Mouse (Mus musculus) gastrocnemius, postnatal 25 days (tissue): ENCODE measurements around the gene C2cd4c. TPM values are rescaled to one million over a fixed set of nuclear protein-coding genes. Genes with fewer than 3 reads are reported as not detected.

Experiments
- DNase-seq: peaks from one replicate; pipeline ENCODE4 v3.0.0; 2022
- total RNA-seq, 2 experiments: library from RNA; stranded (reverse); gene quantifications; 1 replicate in 1 of 2; 2 replicates in 1 of 2; pipeline ENCODE4 v1.2.3; 2021

Gene C2cd4c
- total RNA-seq, 2 experiments from 2014 or later = not detected

DNA sequence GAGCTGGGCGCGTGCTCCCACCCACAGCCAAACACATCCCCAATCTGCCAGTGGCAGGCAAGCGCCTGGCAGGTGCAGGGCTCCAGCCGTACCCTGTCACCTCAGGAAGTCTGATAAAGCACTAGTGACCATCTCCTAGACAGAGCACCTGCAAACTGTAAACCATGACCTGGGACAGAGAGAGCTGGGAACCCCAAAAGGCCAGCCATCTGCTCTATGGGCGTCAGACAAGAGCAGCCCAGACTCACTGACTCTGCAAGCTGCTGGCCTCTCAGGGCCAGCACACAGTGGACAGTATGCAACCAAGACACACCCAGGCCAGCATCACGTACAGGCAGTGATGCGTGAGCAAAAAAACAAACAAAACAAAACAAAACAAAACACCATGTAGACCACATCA, 34.9 kb downstream of the C2cd4c start:
- DNase-seq = no peak

DNA sequence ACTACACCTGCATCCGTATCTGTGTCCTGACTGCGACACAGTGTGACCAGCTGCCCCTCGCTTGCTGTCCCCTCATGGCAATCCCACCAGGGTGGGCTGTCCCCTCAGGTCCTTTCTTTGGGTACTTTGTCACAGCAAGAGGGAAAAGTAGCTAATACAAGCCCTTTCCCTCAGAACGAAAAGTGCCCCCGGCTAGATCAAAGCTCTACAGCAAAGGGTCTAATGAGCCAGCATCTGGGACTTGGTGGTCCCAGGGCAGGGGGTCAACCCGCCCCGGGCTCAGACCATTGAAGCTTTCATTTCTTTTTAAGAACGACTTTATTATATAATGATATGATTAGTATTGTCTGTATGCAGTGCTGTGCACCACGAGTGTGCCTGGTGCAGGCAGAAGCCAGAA, 35.5 kb downstream of the C2cd4c start:
- DNase-seq = no peak

DNA sequence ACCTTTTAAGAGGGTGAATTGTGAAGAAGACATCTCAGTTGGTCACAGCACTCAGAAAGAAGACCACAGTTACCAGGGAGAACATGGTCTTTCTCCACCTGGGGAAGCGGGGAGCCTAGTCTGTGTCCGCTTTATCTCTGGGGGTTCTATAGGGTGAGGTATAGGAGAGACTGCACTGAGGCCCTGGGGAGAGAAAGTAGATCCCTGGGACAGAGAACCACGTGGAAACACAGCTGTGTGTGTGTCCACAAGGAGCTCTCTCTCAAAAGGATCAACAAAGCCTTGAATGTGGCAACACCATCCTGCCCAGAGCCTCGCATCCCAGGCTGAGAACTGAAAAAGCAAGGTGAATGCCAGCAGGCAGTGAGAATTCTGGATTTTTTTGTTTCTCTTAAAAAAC, 36.4 kb downstream of the C2cd4c start:
- no peak for DNase-seq

DNA sequence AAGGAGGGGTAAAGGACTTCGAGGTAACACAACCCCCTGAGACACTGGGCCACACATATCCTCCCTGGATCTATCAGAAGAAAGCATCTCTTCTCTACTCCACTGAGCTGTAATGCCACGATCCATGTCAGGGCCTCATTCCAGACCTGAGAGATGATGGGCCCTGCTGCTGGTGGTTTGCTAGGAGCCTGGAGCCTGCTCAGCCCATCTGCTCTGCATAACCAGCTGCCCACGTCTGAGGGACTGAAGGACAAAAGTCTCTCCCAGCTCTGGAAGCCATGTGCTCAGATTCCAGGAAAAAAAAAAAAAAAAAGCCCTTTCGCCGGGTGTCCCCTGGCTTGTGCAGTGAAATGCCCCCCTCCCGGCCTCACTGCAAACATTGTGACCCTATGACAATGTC, 38.1 kb downstream of the C2cd4c start:
- no peak for DNase-seq

DNA sequence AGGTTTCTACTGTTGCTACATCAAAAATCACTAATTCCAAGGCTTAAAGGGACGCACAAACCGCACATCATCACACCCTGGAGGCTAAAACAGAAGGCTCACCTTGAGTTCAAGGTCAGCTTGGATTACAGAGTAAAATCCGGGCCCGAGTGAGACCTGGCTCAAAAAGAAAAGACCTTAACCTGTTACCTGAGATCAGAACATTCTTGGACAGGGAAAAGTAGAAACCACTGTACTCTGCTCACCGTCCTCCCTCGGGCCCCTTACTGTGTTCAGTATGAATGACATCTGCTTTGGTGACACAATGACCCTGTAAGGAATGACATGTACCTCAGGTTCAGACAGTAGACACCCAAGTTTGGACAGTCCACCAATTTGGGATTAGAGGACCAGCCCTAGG, 39.0 kb downstream of the C2cd4c start:
- no peak for DNase-seq

DNA sequence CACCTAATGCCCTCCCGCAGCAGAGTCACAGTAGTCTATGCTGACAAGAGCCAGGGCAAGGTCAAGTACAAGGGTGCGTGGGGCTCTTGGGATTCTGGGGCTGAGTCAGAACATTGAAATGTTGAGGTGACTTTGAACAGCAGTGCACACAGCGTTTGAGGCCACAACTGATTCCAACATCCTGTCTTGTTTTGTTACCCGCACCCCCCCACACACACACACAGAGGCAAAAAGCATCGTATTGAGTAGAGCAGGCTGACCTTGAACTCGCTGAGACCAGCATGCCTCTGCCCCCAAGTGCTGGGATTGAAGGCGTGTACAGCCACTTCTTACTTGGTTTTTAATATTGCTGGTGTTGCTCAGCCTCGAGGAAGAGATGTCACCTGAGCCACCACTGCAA, 39.5 kb downstream of the C2cd4c start:
- DNase-seq = no peak

DNA sequence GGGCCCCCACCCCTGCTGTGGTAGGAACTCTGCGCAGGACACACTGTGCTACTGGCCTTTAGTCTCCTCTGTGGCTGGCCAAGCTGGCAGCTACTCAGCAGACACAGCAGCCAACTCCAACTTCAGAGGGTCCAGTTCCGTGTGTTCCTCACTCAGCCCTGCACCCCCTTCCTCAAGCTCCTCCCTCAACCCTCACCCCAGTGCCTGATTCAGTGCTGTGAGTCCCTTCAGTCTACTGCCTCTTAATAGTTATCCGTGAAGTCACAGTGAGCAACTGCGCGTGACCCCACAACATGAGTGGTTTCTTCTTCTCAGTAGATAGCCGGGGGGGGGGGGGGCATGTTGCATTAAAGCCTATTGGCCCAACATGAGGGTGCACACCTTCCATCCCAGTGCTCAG, 40.2 kb downstream of the C2cd4c start:
- peak; percentile 3 for DNase-seq

DNA sequence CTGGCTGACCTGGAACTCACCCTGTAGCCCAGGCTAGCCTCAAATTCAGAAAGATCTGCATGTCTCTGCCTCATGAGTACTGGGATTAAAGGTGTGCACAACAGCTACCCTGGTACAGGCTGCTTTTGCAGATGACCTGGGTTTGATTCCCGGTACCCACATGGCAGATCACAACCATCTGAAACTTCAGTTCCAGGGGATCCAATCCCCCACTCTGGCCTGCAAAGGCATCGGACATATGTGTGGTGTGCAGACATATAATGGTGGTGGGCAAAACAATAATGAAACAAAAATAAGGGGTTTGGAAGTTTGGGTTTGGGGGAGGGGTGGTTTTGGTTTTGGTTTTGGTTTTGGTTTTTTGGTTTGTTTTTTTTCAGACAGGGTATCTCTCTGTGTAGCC, 42.5 kb downstream of the C2cd4c start:
- no peak for DNase-seq

DNA sequence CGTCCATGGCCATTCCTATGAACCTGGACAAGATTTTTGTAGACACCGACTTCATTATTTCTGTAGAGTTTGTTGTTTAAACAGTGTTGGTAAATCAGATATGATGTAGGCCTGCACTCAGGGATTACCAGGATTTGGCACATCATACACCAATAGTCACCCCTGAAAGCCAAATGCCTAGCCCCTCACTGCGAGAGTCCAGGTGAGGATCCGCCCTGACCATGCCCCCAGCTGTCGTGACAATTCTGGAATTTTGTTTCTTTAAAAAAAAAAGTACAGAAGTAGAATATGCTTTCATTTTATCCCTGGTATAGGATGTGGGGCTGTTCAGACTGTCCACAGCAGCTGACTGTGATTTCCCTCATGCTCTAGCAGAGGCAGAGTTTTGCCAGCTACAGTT, 43.9 kb downstream of the C2cd4c start:
- DNase-seq = no peak

DNA sequence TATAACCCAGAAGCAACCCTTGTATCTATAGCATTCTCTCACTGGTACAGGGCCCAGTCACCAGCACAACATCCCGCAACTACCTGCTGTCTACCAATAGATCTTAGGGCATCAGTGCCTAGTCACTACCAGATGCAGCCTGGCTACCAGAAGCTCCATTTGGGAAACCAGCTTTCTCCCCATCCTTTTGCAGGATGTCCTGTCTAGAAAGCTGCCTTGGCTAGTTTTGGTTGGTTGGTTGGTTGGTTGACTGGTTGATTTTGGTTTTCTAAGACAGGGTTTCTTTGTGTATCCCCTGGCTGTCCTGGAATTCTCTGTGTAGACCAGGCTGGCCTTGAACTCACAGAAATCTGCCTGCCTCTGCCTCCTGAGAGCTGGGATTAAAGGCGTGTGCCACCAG, 54.1 kb downstream of the C2cd4c start:
- DNase-seq = no peak

DNA sequence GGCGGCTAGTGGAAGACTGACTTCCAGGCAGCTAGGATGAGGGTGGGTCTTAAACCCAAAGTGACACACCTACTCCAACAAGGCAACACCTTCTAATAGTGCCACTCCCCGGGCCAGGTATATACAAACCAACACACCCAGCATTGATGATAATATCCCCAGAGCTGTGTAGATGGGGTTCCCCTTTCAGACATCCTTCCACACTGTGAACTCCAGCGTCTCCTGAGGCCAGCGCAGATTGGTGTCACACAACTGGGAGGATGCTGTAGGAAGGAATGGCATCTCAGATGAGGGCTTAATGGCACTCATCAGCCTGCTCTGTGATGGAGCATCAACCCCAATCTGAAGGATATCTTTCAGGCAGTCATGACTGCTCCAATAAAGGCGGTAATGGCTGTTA, 56.3 kb downstream of the C2cd4c start:
- no peak for DNase-seq

DNA sequence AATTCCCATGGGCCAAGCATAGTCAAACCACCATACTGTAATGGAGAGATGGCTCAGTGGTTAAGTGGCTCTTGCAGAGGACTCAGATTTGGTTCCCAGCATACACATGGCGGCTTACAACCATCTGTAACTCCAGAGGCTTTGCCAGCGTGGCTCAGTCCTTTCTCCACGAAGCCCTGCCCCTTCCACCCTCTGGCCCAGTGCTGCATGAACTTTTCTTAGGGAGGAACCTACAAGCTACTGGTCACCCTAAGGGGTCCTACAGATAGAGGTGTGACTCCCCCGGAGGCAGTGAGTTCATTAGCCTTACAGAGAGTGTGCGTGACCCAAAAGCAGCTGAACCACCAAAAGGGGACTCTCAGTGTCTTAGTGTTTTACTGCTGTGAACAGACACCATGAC, 56.9 kb downstream of the C2cd4c start:
- no peak for DNase-seq

Other genes with a start within 250 kb of the C2cd4c start
- not detected for gene Vmn2r83, start 145.3 kb downstream of the C2cd4c start, total RNA-seq
- gene Plpp2, start 80.2 kb downstream of the C2cd4c start, total RNA-seq = 1 to 10 TPM in 1 of 2 experiments, under 1 TPM in 1; 0.84 to 1.2 TPM
- gene Mier2, start 58.8 kb downstream of the C2cd4c start, total RNA-seq = 10 to 100 TPM; 12.6 to 14.8 TPM
- gene Theg, start 26.7 kb downstream of the C2cd4c start, total RNA-seq = not detected
- gene Shc2, start 23.9 kb upstream of the C2cd4c start, total RNA-seq = 1 to 10 TPM; 2.1 to 2.3 TPM
- gene Odf3l2, start 31.7 kb upstream of the C2cd4c start, total RNA-seq = 10 to 100 TPM; 14.8 to 17.1 TPM
- gene Madcam1, start 50.5 kb upstream of the C2cd4c start, total RNA-seq = not detected
- 10 to 100 TPM; 19.1 to 19.6 TPM for gene Tpgs1, start 55.3 kb upstream of the C2cd4c start, total RNA-seq
- 100 to 1,000 TPM; 329 to 332 TPM for gene Cdc34, start 68.2 kb upstream of the C2cd4c start, total RNA-seq
- gene Gzmm, start 75.0 kb upstream of the C2cd4c start, total RNA-seq = 1 to 10 TPM; 4.0 to 4.4 TPM
- 100 to 1,000 TPM; 513 to 650 TPM for gene Bsg, start 90.5 kb upstream of the C2cd4c start, total RNA-seq
- under 1 TPM; 0.67 TPM for gene Hcn2, start 102.6 kb upstream of the C2cd4c start, total RNA-seq
- 10 to 100 TPM; 26.7 to 27.2 TPM for gene Polrmt, start 132.6 kb upstream of the C2cd4c start, total RNA-seq
- not detected for gene Fgf22, start 141.1 kb upstream of the C2cd4c start, total RNA-seq
- gene Rnf126, start 152.9 kb upstream of the C2cd4c start, total RNA-seq = 10 to 100 TPM; 27.4 to 33.4 TPM
- 1 to 10 TPM; 2.0 to 2.1 TPM for gene Fstl3, start 163.2 kb upstream of the C2cd4c start, total RNA-seq
- gene Prss57, start 176.9 kb upstream of the C2cd4c start, total RNA-seq = not detected
- gene Palm, start 179.5 kb upstream of the C2cd4c start, total RNA-seq = 10 to 100 TPM; 23.6 to 24.8 TPM
- gene Misp, start 207.0 kb upstream of the C2cd4c start, total RNA-seq = under 1 TPM in 1 of 2 experiments, not detected in 1; 0.40 TPM
- 10 to 100 TPM; 26.8 to 27.1 TPM for gene Ptbp1, start 240.4 kb upstream of the C2cd4c start, total RNA-seq